ENCODE assay signal across 7 mouse cellular contexts in the genomic region with DNA sequence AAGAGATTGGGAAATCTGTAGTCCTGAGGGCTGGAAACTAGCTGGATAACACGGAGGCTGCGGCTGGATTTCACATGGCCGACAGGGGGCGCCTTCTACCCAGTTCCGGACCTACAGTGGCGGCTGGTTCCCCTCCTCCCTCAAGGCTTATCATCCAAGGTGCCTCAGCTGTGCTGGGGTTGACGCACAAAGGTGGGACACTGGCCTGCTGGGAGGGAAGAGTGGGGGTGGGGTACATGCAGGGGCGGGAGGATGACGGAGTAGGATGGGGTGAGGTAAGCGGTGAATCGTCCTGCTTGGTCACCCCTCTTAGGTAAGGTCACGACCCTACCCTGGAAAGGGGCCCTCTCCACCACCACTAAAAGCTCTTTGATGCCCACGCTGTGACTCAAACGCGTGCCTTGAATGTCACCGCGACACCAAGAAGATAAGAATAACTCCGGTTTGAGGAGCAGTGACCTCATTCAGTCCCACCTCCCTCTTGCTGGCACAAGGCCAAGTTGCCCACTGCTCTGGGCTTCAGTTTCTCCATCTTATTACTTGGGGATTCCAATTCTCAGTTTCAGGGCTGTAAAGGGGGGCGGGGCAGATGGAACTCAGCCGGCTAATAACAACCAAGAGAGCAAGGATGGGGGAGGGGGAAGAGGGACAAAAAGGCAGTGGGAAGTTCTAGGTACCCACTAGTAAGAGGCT. TPM values are rescaled to one million over a fixed set of nuclear protein-coding genes. Genes with fewer than 3 reads are reported as not detected.
DNase-seq lines count a peak whose midpoint lies in the region; ATAC-seq and TF ChIP-seq lines count a peak whose summit lies in the region.

No protein-coding gene starts in this region.

- TF ChIP-seq POLR2A in spleen, adult 2 months (IDR thresholded peaks at IDR 0.05; ENCODE audit: low read depth, low read length), result no peak

- H3K9ac ChIP-seq in limb, embryonic 13.5 days, result no peak overlapping the region
- H3K9ac ChIP-seq in midbrain, embryonic 16.5 days (ENCODE audit: low read depth, low read length), result no peak overlapping the region

- peak; percentile 89 for TF ChIP-seq CTCF in spleen, adult 2 months (IDR thresholded peaks at IDR 0.05; ENCODE audit: extremely low read depth, insufficient read depth, insufficient read length, insufficient replicate concordance)

- H3K4me1 ChIP-seq in embryonic facial prominence, embryonic 10.5 days, result peaks cover 24% of the 10 kb centered on the region
- H3K4me1 ChIP-seq in limb, embryonic 13.5 days, result peaks cover 17% of the 10 kb centered on the region
- no peaks in the 10 kb centered on the region for H3K4me1 ChIP-seq in midbrain, embryonic 16.5 days (ENCODE audit: control insufficient read depth, insufficient read depth, low read length)
- no peaks in the 10 kb centered on the region for H3K4me1 ChIP-seq in spleen, adult 2 months (ENCODE audit: control insufficient read depth, insufficient read depth, insufficient read length)

- WGBS in embryonic facial prominence, embryonic 10.5 days, result 9% methylated on average over 20 of the region's 20 CpGs
- WGBS in limb, embryonic 13.5 days, result 3% methylated on average over 20 of the region's 20 CpGs
- WGBS in midbrain, embryonic 16.5 days, result 5% methylated on average over 20 of the region's 20 CpGs
- whole genome bisulfite sequencing in spleen, adult 2 months, result 8% methylated on average over 20 of the region's 20 CpGs

- H3K27me3 ChIP-seq in embryonic facial prominence, embryonic 10.5 days (replicated peaks; ENCODE audit: low read depth, poor library complexity, severe bottlenecking), result 0 out of 2 replicates have a peak, but pooled peaks cover 2% of the 10 kb centered on the region
- no peaks in the 10 kb centered on the region for H3K27me3 ChIP-seq in limb, embryonic 13.5 days
- no peaks in the 10 kb centered on the region for H3K27me3 ChIP-seq in midbrain, embryonic 16.5 days (ENCODE audit: control insufficient read depth, insufficient read depth, low read depth, low read length)
- H3K27me3 ChIP-seq in spleen, adult 2 months (ENCODE audit: control insufficient read depth, insufficient read depth, low read length), result no peaks in the 10 kb centered on the region

- H3K27ac ChIP-seq in embryonic facial prominence, embryonic 10.5 days (replicated peaks), result peak overlapping the region; percentile 21
- no peak overlapping the region for H3K27ac ChIP-seq in limb, embryonic 13.5 days
- no peak overlapping the region for H3K27ac ChIP-seq in midbrain, embryonic 16.5 days (ENCODE audit: low read length)
- H3K27ac ChIP-seq in spleen, adult 2 months (ENCODE audit: insufficient read depth, low read length), result no peak overlapping the region

- peak; percentile 72 for DNase-seq in adrenal gland, adult 8-10 months
- peak; percentile 87 for DNase-seq in embryonic facial prominence, embryonic 10.5 days (ENCODE audit: low spot score)
- peak; percentile 76 for DNase-seq in heart, adult 8-10 months (ENCODE audit: low spot score)
- DNase-seq in kidney, adult 9 months, result peak; percentile 84
- DNase-seq in spleen, adult 2 months (ENCODE audit: low read depth in 1 of 2, low spot score in 2 of 2), result peak; percentile 52 to 74

- ATAC-seq in limb, embryonic 13.5 days (ENCODE audit: low FRiP score, low read depth), result peak; percentile 60
- ATAC-seq in midbrain, embryonic 16.5 days, result no peak; the same call in 1 of the 2 replicates

- H3K4me3 ChIP-seq in embryonic facial prominence, embryonic 10.5 days, result peak overlapping the region; percentile 31; the same call in 1 of the 2 replicates
- peak overlapping the region; percentile 19 for H3K4me3 ChIP-seq in limb, embryonic 13.5 days
- H3K4me3 ChIP-seq in midbrain, embryonic 16.5 days (ENCODE audit: low read depth, low read length), result no peak overlapping the region
- H3K4me3 ChIP-seq in spleen, adult 2 months (ENCODE audit: extremely low read depth, insufficient read depth, insufficient read length), result no peak overlapping the region

- no peaks in the 10 kb centered on the region for H3K36me3 ChIP-seq in embryonic facial prominence, embryonic 10.5 days (replicated peaks)
- H3K36me3 ChIP-seq in limb, embryonic 13.5 days, result no peaks in the 10 kb centered on the region
- no peaks in the 10 kb centered on the region for H3K36me3 ChIP-seq in midbrain, embryonic 16.5 days (ENCODE audit: control insufficient read depth, insufficient read depth, low read length)
- no peaks in the 10 kb centered on the region for H3K36me3 ChIP-seq in spleen, adult 2 months (ENCODE audit: control insufficient read depth, insufficient read depth, low read length)

- H3K4me2 ChIP-seq in limb, embryonic 13.5 days (replicated peaks), result peak overlapping the region; percentile 61
- H3K4me2 ChIP-seq in midbrain, embryonic 16.5 days (ENCODE audit: low read length), result peak overlapping the region; percentile 24

- no peaks in the 10 kb centered on the region for H3K9me3 ChIP-seq in embryonic facial prominence, embryonic 10.5 days
- no peaks in the 10 kb centered on the region for H3K9me3 ChIP-seq in limb, embryonic 13.5 days
- H3K9me3 ChIP-seq in midbrain, embryonic 16.5 days (replicated peaks; ENCODE audit: control insufficient read depth, low read length, poor library complexity, severe bottlenecking), result no peaks in the 10 kb centered on the region

RNA-seq across cellular contexts. Expression of a gene that starts 15.9 kb away (rescaled TPM):
- not detected for total RNA-seq in adrenal gland, adult 8-10 months (2022)
- 0.77 TPM in 1 of 2 replicates, not detected in the other for polyA plus RNA-seq in embryonic facial prominence, embryonic 10.5 days (2016; fragmentation: Nextera tagmentation; extraction: Ambion mirVana)
- not detected for total RNA-seq in heart, adult 8-10 months (2022)
- polyA plus RNA-seq in limb, embryonic 13.5 days (2015; fragmentation: Nextera tagmentation; extraction: Ambion mirVana), result not detected in 2 replicates
- polyA plus RNA-seq in midbrain, embryonic 16.5 days (2015; fragmentation: Nextera tagmentation; extraction: Ambion mirVana), result 0.25 TPM in 1 of 2 replicates, not detected in the other
- polyA plus RNA-seq in spleen, adult 2 months (2012; rRNA removed), result 0.54 and 0.82 TPM in 2 replicates

RNA-seq across cellular contexts. Expression of a gene that starts 34.8 kb away (rescaled TPM):
- 100 to 1,000 TPM; 128 to 156 (median 143) TPM for total RNA-seq in adrenal gland, adult 8-10 months (2022)
- polyA plus RNA-seq in embryonic facial prominence, embryonic 10.5 days (2016; fragmentation: Nextera tagmentation; extraction: Ambion mirVana), result 464 and 498 TPM in 2 replicates
- total RNA-seq in heart, adult 8-10 months (2022), result 10 to 100 TPM; 63.4 to 76.0 (median 68.3) TPM
- 354 and 373 TPM in 2 replicates for polyA plus RNA-seq in limb, embryonic 13.5 days (2015; fragmentation: Nextera tagmentation; extraction: Ambion mirVana)
- polyA plus RNA-seq in midbrain, embryonic 16.5 days (2015; fragmentation: Nextera tagmentation; extraction: Ambion mirVana), result 194 and 198 TPM in 2 replicates
- 32.4 and 36.2 TPM in 2 replicates for polyA plus RNA-seq in spleen, adult 2 months (2012; rRNA removed)

RNA-seq across cellular contexts. Expression of a gene that starts 56.4 kb away (rescaled TPM):
- total RNA-seq in adrenal gland, adult 8-10 months (2022), result 1 to 10 TPM; 2.6 to 5.3 (median 3.9) TPM
- 2.5 and 2.8 TPM in 2 replicates for polyA plus RNA-seq in embryonic facial prominence, embryonic 10.5 days (2016; fragmentation: Nextera tagmentation; extraction: Ambion mirVana)
- total RNA-seq in heart, adult 8-10 months (2022), result 10 to 100 TPM in 1 of 4 experiments, 1 to 10 TPM in 3; 5.4 to 11.7 (median 7.0) TPM
- polyA plus RNA-seq in limb, embryonic 13.5 days (2015; fragmentation: Nextera tagmentation; extraction: Ambion mirVana), result 3.0 and 3.9 TPM in 2 replicates
- polyA plus RNA-seq in midbrain, embryonic 16.5 days (2015; fragmentation: Nextera tagmentation; extraction: Ambion mirVana), result 4.9 and 8.9 TPM in 2 replicates
- 7.4 and 9.4 TPM in 2 replicates for polyA plus RNA-seq in spleen, adult 2 months (2012; rRNA removed)

Comparison
In these comparisons a context has a peak if more than half of its experiments do, and no peak if none do; other contexts are left out.
1. H3K4me3 ChIP-seq: peak in embryonic facial prominence, embryonic 10.5 days (single experiment) and limb, embryonic 13.5 days (single experiment); none in midbrain, embryonic 16.5 days (single experiment) and spleen, adult 2 months (single experiment).
2. Peak in every context shown above with its lines, with median percentiles within 50 percentile points of each other: DNase-seq.